Mouse (Mus musculus) embryonic fibroblast, embryonic 13.5 days (primary cell): ENCODE data around the gene Rnf215.

Source experiments
- CTCF ChIP-seq: IDR thresholded peaks from 2 replicates; pipeline ENCODE4 v1.5.1; 2011; ENCODE audit warnings: mild to moderate bottlenecking, control low read depth, low read length, moderate library complexity, borderline replicate concordance; ENCODE audit not compliant: insufficient read depth
- POLR2A ChIP-seq: IDR thresholded peaks from 2 replicates; pipeline ENCODE4 v1.6.1; 2011; ENCODE audit warnings: low read depth, mild to moderate bottlenecking, control low read depth, low read length, moderate library complexity

GRCm38 (mm10) chr11:4101851-4102250, 33.2 kb upstream of the Rnf215 start:
- TF ChIP-seq POLR2A (no peak), CTCF (no peak)
